8 mouse cellular contexts compared by ENCODE assay signal in genomic region chr1:83796961-83797891, GRCm38 (mm10).
DNase-seq lines count a peak whose midpoint lies in the region.

No protein-coding gene starts in this region.

- DNase-seq in adrenal gland, postnatal 14 days, result peak; percentile 3
- no peak for DNase-seq in adrenal gland, postnatal 10 days
- peak; percentile 2 for DNase-seq in kidney, postnatal 14 days
- no peak for DNase-seq in kidney, adult 11 months
- peak; percentile 48 for DNase-seq in gastrocnemius, adult 18-20 months (ENCODE audit: low spot score)
- peak; percentile 5 to 25 for DNase-seq in lung, adult 18-20 months
- DNase-seq in cerebellum, adult 18-20 months, result no peak
- DNase-seq in neural tube, embryonic 10.5 days (ENCODE audit: extremely low spot score, low spot score), result no peak

Comparison
In these comparisons a context has a peak if more than half of its experiments do, and no peak if none do; other contexts are left out.
1. DNase-seq: peak in adrenal gland, postnatal 14 days (single experiment), kidney, postnatal 14 days (single experiment), gastrocnemius, adult 18-20 months (single experiment) and lung, adult 18-20 months (2 of 2); none in adrenal gland, postnatal 10 days (single experiment), kidney, adult 11 months (single experiment), cerebellum, adult 18-20 months (0 of 2) and neural tube, embryonic 10.5 days (single experiment).